Mouse (Mus musculus): ENCODE measurements around the gene Pde1a.

Pde1a gene

DNA sequence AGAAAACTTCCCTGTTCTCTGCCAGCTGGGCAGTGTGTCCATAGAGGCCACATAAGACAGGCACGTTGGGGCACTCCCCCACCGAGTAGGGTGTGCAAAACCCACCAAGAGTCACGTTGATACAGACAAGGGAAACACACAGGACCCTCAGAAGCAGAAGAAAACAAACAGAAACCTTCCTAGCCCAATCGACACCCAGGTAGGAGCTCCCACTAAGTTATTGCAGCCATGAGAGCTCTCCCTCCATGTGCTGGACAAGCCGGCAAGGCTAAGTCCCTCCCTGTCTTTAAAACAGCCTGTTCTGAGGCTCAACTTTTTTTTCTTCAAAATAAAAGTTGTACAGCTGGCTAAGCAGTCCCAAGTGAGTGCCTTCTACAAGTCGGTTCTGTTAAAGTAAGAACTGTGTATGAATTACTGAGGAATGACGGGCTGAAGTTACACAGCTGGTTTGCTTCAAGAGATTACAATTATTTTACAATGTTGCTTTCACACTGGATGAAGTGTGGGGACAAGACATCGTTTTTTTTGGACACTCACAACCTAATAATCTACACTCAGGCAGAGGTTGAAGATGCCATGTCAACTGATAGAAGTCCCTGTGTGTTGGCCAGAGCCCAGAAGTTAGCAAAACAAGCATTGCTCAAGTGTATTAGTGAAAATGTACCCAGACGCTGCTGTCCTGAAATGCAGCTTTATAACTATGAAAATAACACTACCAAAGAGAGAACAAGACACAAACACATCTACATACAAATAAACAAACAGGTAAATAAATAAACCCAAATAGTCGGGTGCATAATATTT lies 90.4 kb downstream of the Pde1a start:
- DNase-seq: no peak

DNA sequence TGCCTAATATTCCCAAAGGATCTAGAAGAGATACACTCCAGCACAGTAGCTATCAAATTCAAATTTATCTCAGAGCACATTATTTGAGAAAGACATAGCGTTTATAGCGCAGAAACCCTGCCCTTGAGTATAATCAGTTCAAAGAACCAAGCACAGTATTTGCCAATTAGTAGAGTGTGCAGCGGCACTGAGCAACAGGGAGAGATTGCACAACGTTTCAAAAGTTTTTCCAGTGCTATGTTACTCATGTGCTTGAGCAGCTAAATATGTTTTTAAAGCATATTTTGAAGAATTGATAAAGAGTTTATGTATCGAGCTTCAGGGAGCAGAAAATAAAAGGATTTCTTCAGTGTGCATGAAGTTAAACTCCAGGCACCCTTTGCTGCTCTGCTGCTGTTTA lies 91.3 kb downstream of the Pde1a start:
- no peak for DNase-seq

DNA sequence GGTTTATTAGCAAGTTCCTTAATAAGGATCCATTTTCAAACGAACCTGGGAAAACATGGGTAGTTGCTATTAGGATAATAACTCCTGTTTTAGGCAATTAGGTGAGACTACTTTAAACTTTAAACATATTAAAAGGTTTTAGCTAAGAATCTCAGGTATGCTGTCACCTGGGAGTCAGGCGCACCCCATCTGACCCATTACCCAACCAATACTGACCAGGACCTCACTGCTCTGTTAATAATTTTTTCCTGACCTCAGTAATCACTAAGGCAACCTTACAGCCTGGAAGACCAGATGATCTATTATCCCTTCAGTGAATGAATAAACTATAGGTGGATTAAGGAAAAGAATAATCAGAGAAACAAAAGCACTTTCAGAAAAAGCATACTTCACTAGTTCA lies 100.2 kb downstream of the Pde1a start:
- DNase-seq: no peak

DNA sequence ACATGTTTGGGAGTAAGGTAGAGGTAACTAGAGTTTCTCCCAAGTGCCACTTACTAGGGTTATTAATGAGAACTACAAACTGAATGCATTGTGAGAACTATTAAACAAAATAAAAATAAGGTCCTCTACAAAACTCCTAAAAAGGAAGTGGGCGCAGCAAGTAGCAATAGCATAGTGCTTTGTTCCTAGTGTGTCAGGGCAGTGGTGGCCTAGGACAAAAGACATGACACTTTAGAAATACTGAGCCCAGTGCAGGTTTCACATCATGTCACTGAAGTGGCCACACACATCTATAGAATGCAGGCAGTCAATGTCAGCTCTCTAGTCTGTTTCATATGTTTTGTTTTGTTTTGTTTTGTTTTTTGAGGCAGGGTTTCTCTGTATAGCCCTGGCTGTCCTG lies 103.2 kb downstream of the Pde1a start:
- DNase-seq: no peak

DNA sequence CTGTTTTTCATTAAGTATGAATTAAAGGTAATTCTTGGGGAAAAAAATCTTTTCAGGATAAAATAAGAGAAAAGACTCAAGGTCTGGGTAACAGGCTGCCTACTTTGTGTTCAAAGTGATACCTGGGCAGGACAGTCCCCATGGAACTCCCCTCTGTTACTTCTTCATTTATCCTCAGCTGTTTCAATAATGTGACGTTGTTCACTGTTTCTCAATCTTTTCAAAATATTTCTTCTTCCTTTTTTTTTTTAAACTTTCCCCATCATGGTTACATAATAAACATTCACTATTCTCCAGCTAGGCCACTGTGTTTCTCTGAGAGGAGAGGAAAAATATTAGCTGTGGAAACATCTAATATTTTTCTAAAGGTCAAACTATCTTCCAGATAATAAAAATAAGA lies 103.7 kb downstream of the Pde1a start:
- no peak for DNase-seq

DNA sequence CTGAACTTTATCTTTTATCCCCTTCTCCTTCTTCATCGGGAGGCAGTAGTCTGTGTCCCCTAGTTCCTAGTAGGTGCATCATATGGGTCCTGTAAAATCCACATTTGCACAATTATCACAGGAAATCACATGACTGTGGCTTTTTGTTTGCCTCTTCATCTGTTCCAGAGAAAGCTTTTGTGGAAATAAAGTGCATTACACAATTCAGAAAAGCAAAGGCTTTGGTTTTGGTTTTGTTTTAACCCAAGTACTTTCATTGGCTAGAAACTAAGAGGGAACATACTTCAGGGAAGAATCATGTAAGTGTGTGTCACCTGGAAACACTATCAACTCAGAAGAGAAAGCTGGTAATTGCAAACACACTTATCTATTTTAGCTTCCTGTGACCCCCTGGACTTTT lies 104.2 kb downstream of the Pde1a start:
- DNase-seq: no peak

DNA sequence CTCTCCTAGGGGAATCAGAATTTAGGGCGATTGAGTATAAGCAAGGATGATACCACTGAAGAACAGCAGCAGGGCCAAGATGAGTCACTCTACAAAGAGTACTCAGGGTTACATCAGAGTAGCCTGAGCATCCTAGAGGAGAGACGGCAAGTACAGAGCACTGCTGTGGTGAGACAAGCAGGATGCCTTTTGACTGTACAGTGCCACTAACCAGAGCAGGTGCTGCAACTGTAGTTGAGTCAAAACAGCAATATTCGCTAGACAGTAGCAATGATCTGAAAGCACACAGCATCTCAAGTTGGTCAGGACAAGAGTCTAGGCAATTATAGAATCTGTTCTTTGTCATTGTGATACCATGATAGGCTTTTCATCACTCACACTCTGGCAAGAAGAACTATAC lies 115.1 kb downstream of the Pde1a start:
- DNase-seq: no peak

DNA sequence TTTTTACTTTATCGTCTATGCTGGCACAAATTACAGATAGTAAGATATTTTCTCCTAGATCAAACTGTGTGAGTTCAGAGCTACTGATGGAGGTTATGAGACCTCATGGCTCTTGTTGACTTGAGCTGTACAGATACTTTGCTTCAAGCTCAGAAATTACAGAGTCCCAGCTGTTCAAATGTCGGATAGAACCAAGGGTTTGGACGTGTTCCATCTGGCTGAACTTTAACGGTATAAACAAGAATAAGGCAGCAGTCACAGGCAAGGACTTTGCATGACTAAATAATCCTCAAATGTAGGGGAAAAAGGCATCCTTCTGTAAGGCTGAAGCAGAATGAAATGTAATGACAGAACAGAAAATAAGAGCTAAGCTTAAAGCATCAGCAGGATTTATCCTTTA lies 116.2 kb downstream of the Pde1a start:
- DNase-seq: no peak

DNA sequence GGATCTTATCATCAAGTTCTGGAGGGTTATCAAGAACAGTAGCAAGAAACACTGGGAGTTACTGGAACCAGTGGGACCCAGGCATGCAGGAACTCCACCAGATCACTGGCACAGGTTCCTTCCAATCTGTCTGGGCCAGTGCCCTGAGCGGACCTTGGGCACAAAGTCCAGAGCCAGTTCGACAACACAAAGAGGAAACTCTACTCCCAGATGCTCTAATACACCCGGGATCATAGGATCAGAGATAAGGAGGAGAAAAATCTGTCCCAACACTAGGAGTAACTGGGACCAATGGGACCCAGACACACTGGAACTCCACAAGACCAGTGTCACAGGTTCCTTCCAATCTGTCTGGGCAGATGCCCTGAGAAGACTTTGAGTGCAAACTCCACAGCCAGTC lies 130.1 kb downstream of the Pde1a start:
- DNase-seq: no peak

DNA sequence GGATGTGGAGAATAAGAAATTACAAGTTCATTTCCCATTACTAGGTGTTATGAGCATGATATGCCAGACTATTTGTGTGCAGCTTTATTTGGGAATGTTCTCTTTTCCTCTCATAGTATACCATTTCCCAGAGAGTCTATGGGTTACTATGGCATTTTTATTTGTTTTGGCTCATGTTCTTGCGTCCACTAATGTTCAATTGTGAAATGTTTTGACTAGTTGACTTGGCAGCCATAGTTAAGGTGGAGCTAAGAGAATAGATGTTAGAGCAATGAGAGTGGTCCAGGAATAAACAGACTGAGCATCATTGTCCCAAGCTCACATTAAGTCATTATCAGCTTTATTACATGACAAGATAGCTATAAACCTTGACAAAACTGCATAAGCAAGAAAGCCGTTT lies 130.8 kb downstream of the Pde1a start:
- no peak for DNase-seq

DNA sequence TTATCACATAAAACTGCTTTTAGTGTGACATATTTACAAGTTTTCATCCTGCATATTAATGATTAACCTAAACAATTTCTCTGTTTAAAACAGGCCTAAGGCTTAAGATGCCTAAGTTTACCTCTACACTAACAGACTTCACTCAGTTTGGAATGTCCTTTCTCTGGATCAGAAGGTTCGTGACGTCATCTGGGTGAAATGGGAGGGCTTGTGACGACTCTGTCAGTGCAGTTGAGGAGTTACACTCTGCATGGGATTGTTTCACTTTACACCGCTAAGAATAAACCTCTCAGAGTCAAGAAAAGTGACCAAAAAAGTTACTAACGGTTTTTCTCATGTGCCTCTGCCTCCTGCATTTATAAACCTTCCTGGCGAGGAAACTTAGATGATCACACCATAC lies 137.6 kb downstream of the Pde1a start:
- DNase-seq: no peak

DNA sequence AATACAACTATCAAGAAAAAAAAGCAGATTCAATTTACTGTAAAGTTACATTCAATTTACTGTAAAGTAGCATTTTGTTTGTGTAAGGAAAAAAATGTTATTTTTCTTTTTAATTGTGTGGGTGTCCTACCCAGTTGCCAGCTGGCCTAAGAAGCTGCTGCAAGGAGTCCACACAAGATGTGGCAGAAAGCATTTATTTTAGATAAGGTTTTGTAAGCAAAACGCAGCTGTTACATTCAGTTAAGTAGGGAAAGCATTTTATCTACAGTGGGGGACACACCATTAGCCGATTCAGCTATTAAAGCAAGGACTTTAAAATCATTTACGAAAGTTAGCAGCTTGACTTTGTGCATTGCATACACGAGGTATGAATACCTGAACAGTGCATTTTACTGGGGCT lies 145.5 kb downstream of the Pde1a start:
- no peak for DNase-seq

DNA sequence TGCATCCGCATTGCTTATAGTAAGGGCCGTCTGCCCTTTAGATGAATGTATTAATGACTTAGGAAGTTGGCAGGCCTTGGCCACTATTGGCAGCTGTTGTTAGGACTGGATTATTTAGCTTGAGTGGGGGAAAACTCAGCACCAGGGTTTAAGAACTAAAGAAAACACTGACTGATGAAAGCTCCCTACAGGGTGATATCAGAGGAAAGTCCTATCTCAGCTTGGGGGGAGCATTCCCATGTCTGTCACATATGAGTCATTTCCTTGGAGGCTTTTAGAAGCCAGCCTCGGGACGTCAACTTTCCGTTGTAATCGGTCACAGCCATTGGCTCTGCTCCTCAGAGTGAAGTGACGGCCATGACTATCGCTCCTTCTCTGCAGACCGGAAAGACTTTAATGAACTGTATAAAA lies 146.0 kb downstream of the Pde1a start:
- DNase-seq: no peak

DNA sequence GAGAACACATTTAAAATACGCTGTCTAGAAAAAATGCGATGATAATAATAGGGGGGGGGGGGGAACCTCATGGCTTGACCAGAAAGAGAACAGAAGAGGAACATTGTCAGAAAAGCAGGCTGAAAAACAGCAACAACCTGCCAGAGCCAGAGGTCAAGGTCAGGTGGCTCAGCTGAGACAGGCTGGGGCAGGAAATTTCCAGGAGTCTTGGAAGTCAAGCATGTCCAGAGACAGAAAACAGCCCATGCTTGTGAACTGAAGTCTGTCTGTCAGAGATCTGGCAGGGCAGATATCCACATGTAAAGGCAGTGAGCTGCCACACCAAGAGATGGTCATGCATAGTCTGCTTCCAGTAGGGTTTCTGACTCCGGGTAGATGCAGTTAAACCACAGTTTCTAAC lies 147.5 kb downstream of the Pde1a start:
- no peak for DNase-seq

DNA sequence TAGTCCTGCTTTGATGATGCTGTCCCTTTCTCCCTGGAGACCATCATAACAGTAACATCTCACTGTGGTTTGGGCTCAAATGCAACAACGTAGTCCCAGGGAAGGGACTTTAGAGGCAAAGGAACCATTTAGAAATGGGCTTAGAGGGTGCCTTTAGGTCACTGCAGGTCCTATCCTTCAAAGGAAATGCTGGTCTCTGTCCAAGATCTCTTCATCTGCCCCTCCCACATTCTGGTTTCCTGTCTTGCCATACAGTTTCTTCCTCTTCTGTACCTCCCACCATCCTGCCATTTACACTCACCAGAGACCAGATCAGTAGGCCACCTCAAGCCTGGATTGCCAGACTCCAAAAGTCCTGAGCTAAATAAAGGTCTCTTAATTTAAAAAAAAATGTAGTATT lies 150.3 kb downstream of the Pde1a start:
- no peak for DNase-seq

DNA sequence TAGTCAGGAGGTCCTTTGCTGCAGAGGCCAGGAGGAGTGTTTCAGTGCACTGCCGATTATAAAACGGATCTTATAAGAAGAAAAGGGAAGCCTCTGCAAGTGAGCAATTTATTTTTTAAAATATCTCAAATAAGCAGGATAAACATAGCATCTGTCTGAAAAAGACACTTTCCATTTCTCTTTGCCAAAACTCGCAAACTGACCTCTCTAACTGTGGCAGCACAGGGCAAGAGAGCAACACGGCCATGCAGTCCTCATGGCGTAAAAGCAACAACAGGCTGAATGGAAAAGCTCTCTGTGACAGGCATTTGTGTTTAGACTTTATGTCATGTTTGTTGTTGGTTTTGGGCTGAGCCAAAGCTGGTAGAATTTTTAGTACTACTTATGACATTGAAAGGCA lies 152.0 kb downstream of the Pde1a start:
- no peak for DNase-seq

DNA sequence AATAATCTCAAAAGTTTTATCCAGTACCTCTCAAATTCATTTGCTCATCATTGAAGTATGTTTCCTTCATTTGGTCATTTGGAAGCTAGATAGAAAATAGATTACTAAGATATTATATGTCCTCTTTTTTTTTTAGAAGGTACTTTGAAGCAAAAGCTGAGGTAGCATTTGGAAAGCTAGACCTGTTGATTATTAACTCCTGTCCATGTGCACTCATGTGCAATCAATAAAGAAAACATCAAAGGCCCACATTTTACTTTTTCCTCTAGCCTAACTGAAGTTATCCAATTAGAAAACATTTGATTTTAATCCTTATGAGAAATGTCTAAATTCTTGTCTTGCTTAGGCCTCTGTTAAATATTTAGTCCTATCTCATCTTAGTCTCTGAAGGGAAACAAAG lies 153.3 kb downstream of the Pde1a start:
- DNase-seq: no peak

DNA sequence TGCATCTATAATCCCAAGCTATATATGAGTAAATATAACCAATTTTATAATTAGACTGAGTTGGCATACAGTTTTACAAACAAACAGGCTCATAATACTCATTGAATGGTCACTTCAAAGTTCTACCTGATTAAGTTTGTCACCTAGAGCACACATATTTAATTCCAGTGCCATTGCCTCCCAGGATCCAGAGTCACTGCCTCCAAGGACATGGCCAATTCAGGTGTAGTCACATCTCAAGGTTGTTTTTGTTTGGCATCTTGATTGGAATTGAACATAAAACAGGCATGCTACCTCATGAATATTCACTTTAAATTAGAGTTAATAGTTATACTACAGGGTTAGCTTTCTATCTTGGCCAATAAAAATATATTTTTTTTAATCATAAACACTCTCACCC lies 157.0 kb downstream of the Pde1a start:
- DNase-seq: no peak

DNA sequence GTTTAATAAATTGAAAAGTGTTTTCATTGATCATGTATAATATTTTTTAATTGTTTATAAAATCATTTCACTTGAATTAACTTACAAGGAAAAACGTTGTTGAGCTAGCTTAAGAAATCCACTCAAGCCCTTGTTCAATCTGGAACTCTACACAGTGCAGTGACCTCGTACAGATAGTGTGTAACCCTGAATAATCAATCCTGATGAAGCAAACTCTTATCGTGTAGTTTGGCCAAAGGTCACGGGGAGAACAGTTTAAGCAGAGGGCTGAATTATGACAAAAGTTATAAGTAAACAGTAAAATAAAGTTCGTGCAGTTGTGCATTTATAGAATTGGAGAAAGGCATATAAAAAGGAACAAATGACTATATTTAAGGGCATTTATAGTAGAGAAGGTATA lies 159.7 kb downstream of the Pde1a start:
- no peak for DNase-seq

DNA sequence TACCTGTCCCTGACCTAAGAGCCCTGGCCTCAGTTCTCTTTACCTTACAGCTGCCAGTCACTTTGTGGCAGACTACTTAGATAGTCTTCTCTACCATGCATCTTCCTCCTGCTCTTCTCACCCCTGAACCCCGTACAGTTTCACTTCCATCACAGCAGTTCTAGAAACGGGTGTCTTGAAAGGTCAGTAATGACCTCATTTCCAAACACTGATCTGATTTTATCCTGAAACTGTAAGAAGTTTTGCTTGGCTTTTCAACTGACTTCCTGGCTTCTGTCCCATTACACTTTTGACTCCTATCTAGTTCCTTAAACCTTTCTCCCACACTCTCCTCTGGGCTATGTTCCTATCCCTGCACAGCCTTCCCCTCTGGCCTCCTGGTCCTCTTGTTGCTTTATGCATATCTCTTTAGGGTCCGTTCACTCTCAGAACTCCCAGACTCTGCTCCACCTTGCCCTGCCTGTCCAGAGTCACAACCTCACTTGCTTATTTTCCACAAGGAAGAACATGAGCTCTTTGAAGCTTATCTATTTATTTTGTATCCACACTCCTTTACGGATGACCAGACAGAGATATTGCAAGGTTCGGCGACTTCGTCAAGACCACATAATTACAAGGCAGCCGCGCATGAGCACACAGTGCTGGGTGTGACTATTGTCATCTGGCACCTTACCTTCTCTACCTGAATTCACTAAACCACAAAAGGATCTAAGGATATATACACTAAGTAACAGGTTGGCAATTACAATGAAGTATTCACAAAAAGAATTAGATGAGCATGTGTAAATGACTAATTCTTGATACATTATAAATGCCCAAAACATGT lies 162.4 kb downstream of the Pde1a start:
- DNase-seq: no peak

DNA sequence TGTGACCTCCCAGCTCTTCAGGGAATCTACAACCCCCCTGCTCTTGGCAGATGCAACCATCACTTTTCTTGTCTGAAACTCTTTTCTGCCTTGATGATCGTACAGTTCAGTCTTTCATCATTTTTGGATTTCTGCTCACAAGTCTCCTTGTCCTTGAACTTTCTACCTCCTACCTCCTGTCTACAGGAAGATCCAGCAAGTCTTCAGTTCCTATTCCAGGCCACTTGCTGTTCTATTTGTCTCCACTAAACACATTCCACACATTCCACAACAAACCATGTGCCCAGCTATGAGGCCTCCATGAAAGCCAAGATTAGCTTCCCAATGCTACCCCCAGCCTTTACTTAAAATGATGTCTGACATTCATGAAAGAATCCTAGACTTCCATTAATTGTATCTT lies 163.2 kb downstream of the Pde1a start:
- no peak for DNase-seq

DNA sequence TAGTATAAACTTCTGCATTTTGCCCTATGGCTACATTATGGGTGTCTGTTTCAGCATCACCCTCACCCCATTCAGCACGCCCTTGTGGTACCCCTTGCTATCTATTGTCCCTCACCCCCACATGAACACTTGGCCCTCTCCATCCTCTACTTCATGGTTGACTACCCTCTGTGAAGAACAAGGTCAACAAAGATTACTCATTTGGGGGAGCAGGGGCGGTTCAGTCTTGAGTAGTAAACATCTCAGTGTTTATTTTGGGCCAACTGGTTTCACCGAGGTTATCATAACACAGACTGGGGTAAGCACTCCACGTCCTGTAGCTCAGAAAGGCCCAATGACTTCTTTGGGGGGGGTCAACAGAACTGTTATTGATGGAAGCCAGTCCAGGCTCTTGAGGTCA lies 164.3 kb downstream of the Pde1a start:
- no peak for DNase-seq

DNA sequence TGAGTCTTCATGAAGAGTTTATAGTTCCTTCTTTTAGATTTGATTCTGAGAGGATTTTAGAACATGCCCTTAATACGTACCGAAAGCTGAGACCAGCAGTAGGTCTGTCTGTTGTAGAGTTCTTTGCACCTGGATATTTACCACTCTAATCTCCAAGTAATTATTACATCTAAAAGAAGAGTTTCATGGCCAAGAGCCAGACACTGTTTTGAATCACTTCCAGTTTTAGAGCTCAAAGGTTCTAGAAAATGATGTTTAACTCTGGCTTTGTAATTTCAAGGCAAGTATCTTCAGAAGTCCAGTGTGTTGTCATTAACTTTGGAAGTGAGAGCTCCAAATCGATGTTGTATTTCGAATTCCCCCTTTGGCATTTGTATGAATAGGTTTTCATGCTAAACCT lies 167.8 kb downstream of the Pde1a start:
- DNase-seq: no peak

DNA sequence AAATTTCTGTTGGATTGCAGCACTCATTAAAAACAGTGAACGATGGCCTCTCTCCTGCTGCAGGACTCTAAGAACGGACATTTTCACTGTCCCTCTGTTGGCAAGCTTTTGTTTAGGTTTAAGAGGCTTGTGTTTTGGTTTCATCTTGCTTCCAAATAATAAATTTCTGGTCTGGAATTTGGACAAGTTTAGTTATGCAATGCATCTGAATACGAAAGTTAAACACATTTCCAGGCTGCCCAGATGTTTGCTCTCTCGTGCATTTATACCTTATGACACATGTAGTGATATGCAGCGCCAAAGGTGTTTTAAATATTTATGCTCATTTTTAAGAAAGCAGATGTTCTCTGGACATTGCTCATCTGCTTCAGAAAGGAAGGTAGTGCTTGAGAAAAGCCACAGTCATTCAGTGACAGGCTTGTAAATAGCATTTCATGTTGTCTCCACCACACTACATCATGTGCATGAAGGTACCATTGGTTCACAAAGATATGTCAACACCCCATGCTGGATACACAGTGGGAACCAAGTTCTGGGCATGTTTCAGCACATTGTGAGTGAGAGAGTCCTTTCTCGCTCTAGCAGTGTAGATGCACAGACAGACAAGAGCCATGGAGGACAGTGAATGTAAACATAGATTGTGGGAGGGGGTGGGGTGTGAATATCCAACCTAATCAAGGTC lies 171.5 kb downstream of the Pde1a start:
- DNase-seq: no peak

Data from cerebellum, adult 11-12 months (tissue).